Mouse (Mus musculus) thymus, adult 2 months (tissue): ENCODE data around the gene B230118H07Rik.

ENCODE experiments used
- CTCF ChIP-seq: fragments of 200-500 bp; IDR thresholded peaks from 2 replicates; pipeline ENCODE4 v1.5.1; 2012; ENCODE audit warnings: mild to moderate bottlenecking, control low read depth, low read length, moderate library complexity, borderline replicate concordance; ENCODE audit not compliant: control insufficient read depth, poor library complexity, insufficient read depth; ENCODE audit errors: extremely low read depth
- POLR2A ChIP-seq: fragments of 200-500 bp; IDR thresholded peaks from 2 replicates; pipeline ENCODE4 v1.6.1; 2012; ENCODE audit warnings: mild to moderate bottlenecking, low read length, control low read depth, moderate library complexity; ENCODE audit not compliant: control insufficient read depth, poor library complexity, insufficient read depth; ENCODE audit errors: extremely low read depth

DNA sequence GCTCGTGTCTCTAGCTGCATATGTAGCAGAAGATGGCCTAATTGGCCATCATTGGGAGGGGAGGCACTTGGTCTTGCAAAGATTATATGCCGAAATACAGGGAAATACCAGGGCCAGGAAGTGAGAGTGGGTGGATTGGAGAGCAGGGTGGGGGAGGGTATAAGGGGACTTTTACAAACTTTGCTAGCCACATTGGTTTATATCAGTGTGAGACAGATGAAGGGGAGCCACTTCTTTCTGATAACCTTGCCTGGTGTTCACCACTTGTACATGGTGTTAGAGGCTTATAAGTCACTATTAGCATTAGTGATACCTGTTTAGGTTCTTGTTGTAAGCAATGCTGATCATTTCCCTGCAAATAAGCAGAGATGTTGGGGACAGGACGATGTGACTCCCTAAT, 68.4 kb downstream of the B230118H07Rik start:
- no peak for TF ChIP-seq POLR2A
- TF ChIP-seq CTCF: no peak
